Mouse (Mus musculus) liver, postnatal 0 days (tissue): Measurements from ENCODE around the gene Ehd1. TPM values are rescaled to one million over a fixed set of nuclear protein-coding genes. Genes with fewer than 3 reads are reported as not detected.

Source experiments
- ATAC-seq: fragments of 200-750 bp; cut with Nextera tagmentation; 2 replicates; pipeline ENCODE4 v1.8.0; 2017; ENCODE audit warnings: mild to moderate bottlenecking, moderate library complexity
- DNase-seq: peaks from one replicate; pipeline ENCODE4 v3.0.0-alpha.2; 2016
- H3K27ac ChIP-seq: fragments of 300-500 bp; sonication (generic); 2 replicates; pipeline ENCODE4 v1.5.1; 2014; ENCODE audit warnings: antibody characterized with exemption, moderate library complexity, mild to moderate bottlenecking, low read depth
- H3K27me3 ChIP-seq: fragments of 300-500 bp; sonication (generic); 2 replicates; pipeline ENCODE4 v1.6.1; 2014; ENCODE audit warnings: low read length, control low read depth, mixed read lengths; ENCODE audit not compliant: insufficient read depth
- H3K36me3 ChIP-seq: fragments of 300-500 bp; sonication (generic); replicated peaks from 2 replicates; pipeline ENCODE4 v1.6.1; 2014; ENCODE audit warnings: mild to moderate bottlenecking, control low read depth, low read length, moderate library complexity, mixed read lengths; ENCODE audit not compliant: insufficient read depth
- H3K4me1 ChIP-seq: fragments of 300-500 bp; sonication (generic); 2 replicates; pipeline ENCODE4 v1.6.1; 2014; ENCODE audit warnings: antibody characterized with exemption, mild to moderate bottlenecking, control low read depth; ENCODE audit not compliant: insufficient read depth
- H3K4me2 ChIP-seq: fragments of 300-500 bp; sonication (generic); 2 replicates; pipeline ENCODE4 v1.6.1; 2014; ENCODE audit warnings: low read depth, mild to moderate bottlenecking, low read length, moderate library complexity, mixed read lengths
- H3K4me3 ChIP-seq: fragments of 300-500 bp; sonication (generic); 2 replicates; pipeline ENCODE4 v1.5.1; 2014; ENCODE audit warnings: low read depth, low read length
- H3K9ac ChIP-seq: fragments of 300-500 bp; sonication (generic); replicated peaks from 2 replicates; pipeline ENCODE4 v1.6.1; 2014; ENCODE audit warnings: mild to moderate bottlenecking, moderate library complexity
- H3K9me3 ChIP-seq: fragments of 300-500 bp; sonication (generic); 2 replicates; pipeline ENCODE4 v1.6.1; 2016; ENCODE audit warnings: mild to moderate bottlenecking, control low read depth, low read length, mixed read lengths
- CTCF ChIP-seq: sonication (generic); IDR thresholded peaks from 2 replicates; pipeline ENCODE4 v1.5.1; 2016; ENCODE audit warnings: antibody characterized with exemption, low read depth
- EP300 ChIP-seq: IDR thresholded peaks from 2 replicates; pipeline ENCODE4 v1.6.1; 2016; ENCODE audit warnings: antibody characterized with exemption, low read depth, mild to moderate bottlenecking
- WGBS: fragments of 180-500 bp; shearing (Covaris S2); extraction: QIAGEN DNeasy Blood & Tissue Kit; methylation state at CpG from one replicate; pipeline ENCODE4 v1.1.7; 2014; ENCODE audit not compliant: insufficient replicate concordance; 5-methylcytosine and 5-hydroxymethylcytosine counted together
- polyA plus RNA-seq: library from polyadenylated mRNA; unstranded; fragments of >200 nt; fragmentation: Nextera tagmentation; extraction: Ambion mirVana; gene quantifications from 2 replicates; pipeline ENCODE4 v1.2.1, GENCODE M21; 2015

The Ehd1 gene
- polyA plus RNA-seq, 1 experiment from 2014 or later, result 36.4 TPM

GRCm38 (mm10) chr19:6264945-6265344 is 11.6 kb upstream of the Ehd1 start:
- H3K4me2 ChIP-seq, result peak overlapping the region; percentile 69
- TF ChIP-seq EP300 (no peak), CTCF (no peak)
- 72% methylated on average over 8 of the region's 8 CpGs for whole genome bisulfite sequencing
- no peak for ATAC-seq
- peak overlapping the region; percentile 71; the same call in 1 of the 2 replicates for H3K9ac ChIP-seq
- no peaks in the 10 kb centered on the region for H3K27me3 ChIP-seq
- peaks cover 26% of the 10 kb centered on the region for H3K4me1 ChIP-seq
- peak overlapping the region; percentile 53; the same call in 1 of the 2 replicates for H3K4me3 ChIP-seq
- no peaks in the 10 kb centered on the region for H3K9me3 ChIP-seq
- peaks cover 21% of the 10 kb centered on the region for H3K36me3 ChIP-seq
- H3K27ac ChIP-seq, result peak overlapping the region; percentile 39; the same call in 1 of the 2 replicates
- DNase-seq, result no peak

GRCm38 (mm10) chr19:6265727-6266182 is 10.8 kb upstream of the Ehd1 start:
- WGBS, result 67% methylated on average over 6 of the region's 6 CpGs
- Histone ChIP-seq H3K4me1 (peaks cover 34% of the 10 kb centered on the region), H3K9ac (no peak overlapping the region), H3K9me3 (no peaks in the 10 kb centered on the region), H3K4me2 (peak overlapping the region; percentile 69; the same call in 1 of the 2 replicates), H3K4me3 (no peak overlapping the region), H3K27me3 (no peaks in the 10 kb centered on the region), H3K36me3 (peaks cover 13% of the 10 kb centered on the region), H3K27ac (peak overlapping the region; percentile 55; the same call in 1 of the 2 replicates)
- no peak for DNase-seq
- no peak for ATAC-seq
- peak; percentile 36 for TF ChIP-seq CTCF
- no peak for TF ChIP-seq EP300

GRCm38 (mm10) chr19:6267306-6268169 is 9.0 kb upstream of the Ehd1 start:
- peaks cover 47% of the 10 kb centered on the region for H3K4me1 ChIP-seq
- H3K9ac ChIP-seq, result 0 out of 2 replicates have a peak overlapping the region, but pooled peaks have one; percentile 22
- H3K4me2 ChIP-seq, result 0 out of 2 replicates have a peak overlapping the region, but pooled peaks have one; percentile 11
- ATAC-seq (no peak), DNase-seq (no peak)
- peak overlapping the region; percentile 82 for H3K27ac ChIP-seq
- H3K36me3 ChIP-seq, result no peaks in the 10 kb centered on the region; the same call in 1 of the 2 replicates
- H3K27me3 ChIP-seq, result no peaks in the 10 kb centered on the region
- TF ChIP-seq CTCF (no peak), EP300 (no peak)
- H3K9me3 ChIP-seq, result no peaks in the 10 kb centered on the region
- H3K4me3 ChIP-seq, result no peak overlapping the region
- WGBS, result 50% methylated on average over 11 of the region's 11 CpGs

- no peak overlapping the region for H3K9ac ChIP-seq
- H3K9me3 ChIP-seq, result no peaks in the 10 kb centered on the region
- H3K36me3 ChIP-seq, result no peaks in the 10 kb centered on the region
- peak; percentile 96 for TF ChIP-seq CTCF
- TF ChIP-seq EP300, result 0 out of 2 replicates have a peak, but pooled peaks have one; percentile 1
- DNase-seq, result peak; percentile 90
- H3K27me3 ChIP-seq, result no peaks in the 10 kb centered on the region
- H3K4me2 ChIP-seq, result 0 out of 2 replicates have a peak overlapping the region, but pooled peaks have one; percentile 11
- H3K4me3 ChIP-seq, result no peak overlapping the region
- peak overlapping the region; percentile 82 for H3K27ac ChIP-seq
- 17% methylated on average over 8 of the region's 8 CpGs for WGBS
- H3K4me1 ChIP-seq, result peaks cover 44% of the 10 kb centered on the region
- peak; percentile 47 for ATAC-seq
Measured at GRCm38 (mm10) chr19:6268170-6268528, 8.4 kb upstream of the Ehd1 start.

GRCm38 (mm10) chr19:6268670-6269132 is 7.8 kb upstream of the Ehd1 start:
- TF ChIP-seq EP300, result peak; percentile 76
- TF ChIP-seq CTCF, result no peak
- ATAC-seq (peak; percentile 57), DNase-seq (peak; percentile 67)
- no peak overlapping the region for H3K4me2 ChIP-seq
- no peaks in the 10 kb centered on the region for H3K27me3 ChIP-seq
- H3K36me3 ChIP-seq, result no peaks in the 10 kb centered on the region
- no peaks in the 10 kb centered on the region for H3K9me3 ChIP-seq
- peak overlapping the region; percentile 82 for H3K27ac ChIP-seq
- no peak overlapping the region for H3K9ac ChIP-seq
- no peak overlapping the region for H3K4me3 ChIP-seq
- WGBS, result 52% methylated on average over 7 of the region's 7 CpGs
- H3K4me1 ChIP-seq, result peaks cover 44% of the 10 kb centered on the region

- no peak for DNase-seq
- H3K9me3 ChIP-seq, result no peaks in the 10 kb centered on the region
- H3K4me1 ChIP-seq, result peaks cover 46% of the 10 kb centered on the region
- no peak for ATAC-seq
- no peak overlapping the region; the same call in 1 of the 2 replicates for H3K9ac ChIP-seq
- H3K4me3 ChIP-seq, result no peak overlapping the region
- H3K4me2 ChIP-seq, result no peak overlapping the region
- H3K27me3 ChIP-seq, result no peaks in the 10 kb centered on the region
- H3K27ac ChIP-seq, result peak overlapping the region; percentile 82
- H3K36me3 ChIP-seq, result no peaks in the 10 kb centered on the region
- TF ChIP-seq CTCF, result no peak
- no peak for TF ChIP-seq EP300
- WGBS, result 68% methylated on average over 8 of the region's 8 CpGs
Measured at GRCm38 (mm10) chr19:6269798-6270475, 6.6 kb upstream of the Ehd1 start.
